Mouse (Mus musculus): ENCODE data around the gene Lef1.

Lef1 gene

GRCm38 (mm10) chr3:131110191-131111150, at the start of gene Lef1:
Lef1 (plus strand) TSS chr3:131110471.
- peak in 1 of 2 experiments; percentile 37 for DNase-seq (ENCODE audit: low read depth in 2 of 2, low spot score in 2 of 2)

DNA sequence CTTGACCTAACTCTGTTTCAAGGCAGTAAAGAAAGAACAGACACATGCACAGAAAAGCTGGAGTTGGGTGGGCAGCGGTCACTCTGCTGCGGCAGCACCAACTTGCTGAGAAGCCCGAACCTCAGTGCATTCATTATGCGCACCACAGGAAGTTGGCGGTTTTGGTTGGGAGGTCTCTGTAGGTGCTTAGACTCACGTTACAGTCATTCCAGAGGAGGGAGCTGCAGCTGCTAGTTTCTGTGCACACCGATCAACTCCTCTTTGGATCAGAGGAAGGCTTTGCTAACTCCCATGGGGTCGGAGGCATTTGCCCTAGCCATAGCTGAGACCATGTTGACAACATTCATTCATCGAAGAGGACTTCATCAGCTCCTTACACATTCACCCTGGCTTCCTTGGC, 45.3 kb upstream of the Lef1 start:
- no peak for DNase-seq (ENCODE audit: low read depth in 2 of 2, low spot score in 2 of 2)

GRCm38 (mm10) chr3:131066171-131066570, 44.1 kb upstream of the Lef1 start:
- DNase-seq (ENCODE audit: low read depth in 2 of 2, low spot score in 2 of 2) = no peak

- DNase-seq (ENCODE audit: low read depth in 2 of 2, low spot score in 2 of 2) = no peak
Measured at GRCm38 (mm10) chr3:131068000-131068399, 42.3 kb upstream of the Lef1 start.

DNA sequence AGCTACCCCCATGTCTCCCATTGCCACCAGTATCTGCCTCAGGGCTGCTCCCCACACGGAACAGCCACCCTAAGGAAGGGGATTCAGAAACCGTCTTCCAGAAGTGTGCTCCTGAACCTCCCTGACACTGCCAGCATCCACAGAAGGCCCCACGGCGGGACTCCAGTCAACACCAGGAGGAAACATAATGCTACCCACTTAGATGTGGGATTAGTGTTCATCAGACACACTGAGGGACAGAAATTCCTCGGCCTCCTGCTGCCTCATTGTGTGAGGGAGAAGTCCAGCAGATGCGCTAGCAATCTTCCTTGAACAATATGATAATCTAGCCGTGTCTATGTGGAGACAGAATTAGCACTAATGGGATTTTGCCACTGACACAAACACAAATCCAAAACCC, 40.1 kb upstream of the Lef1 start:
- no peak for DNase-seq (ENCODE audit: low read depth in 2 of 2, low spot score in 2 of 2)

- no peak for DNase-seq (ENCODE audit: low read depth in 2 of 2, low spot score in 2 of 2)
Measured at GRCm38 (mm10) chr3:131072661-131073060, 37.6 kb upstream of the Lef1 start.

GRCm38 (mm10) chr3:131073946-131074345, 36.3 kb upstream of the Lef1 start:
- no peak for DNase-seq (ENCODE audit: low read depth in 2 of 2, low spot score in 2 of 2)

DNA sequence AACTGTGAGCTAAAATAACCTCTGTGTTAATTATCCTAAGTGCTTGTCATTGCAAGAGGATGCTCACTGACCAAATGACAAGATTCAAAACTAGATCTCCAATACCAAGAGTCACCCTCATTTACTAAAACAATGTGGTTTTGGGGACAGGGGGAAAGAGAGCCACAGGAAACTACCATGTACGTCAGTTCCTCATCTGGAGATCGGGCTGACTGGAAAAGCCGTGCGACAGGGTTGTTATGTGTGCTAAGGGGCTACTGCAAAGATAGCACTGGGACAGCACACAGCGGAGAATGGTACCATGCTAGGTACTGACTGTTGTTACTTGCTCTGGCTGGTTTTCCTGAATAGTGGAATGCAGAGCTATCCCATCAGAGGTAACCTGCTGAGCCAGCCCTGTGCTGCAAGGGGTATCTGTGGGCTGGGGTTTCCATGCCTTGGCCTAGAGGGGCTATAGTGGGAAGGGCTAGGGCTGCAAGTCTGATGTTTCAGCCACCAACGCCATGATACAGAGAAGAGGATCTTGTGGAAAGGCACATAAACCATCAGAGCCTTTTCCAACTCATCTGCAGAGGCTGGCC, 32.1 kb upstream of the Lef1 start:
- DNase-seq (ENCODE audit: low read depth in 2 of 2, low spot score in 2 of 2) = no peak

GRCm38 (mm10) chr3:131078719-131079118, 31.6 kb upstream of the Lef1 start:
- no peak for DNase-seq (ENCODE audit: low read depth in 2 of 2, low spot score in 2 of 2)

GRCm38 (mm10) chr3:131083722-131084121, 26.5 kb upstream of the Lef1 start:
- no peak for DNase-seq (ENCODE audit: low read depth in 2 of 2, low spot score in 2 of 2)

DNA sequence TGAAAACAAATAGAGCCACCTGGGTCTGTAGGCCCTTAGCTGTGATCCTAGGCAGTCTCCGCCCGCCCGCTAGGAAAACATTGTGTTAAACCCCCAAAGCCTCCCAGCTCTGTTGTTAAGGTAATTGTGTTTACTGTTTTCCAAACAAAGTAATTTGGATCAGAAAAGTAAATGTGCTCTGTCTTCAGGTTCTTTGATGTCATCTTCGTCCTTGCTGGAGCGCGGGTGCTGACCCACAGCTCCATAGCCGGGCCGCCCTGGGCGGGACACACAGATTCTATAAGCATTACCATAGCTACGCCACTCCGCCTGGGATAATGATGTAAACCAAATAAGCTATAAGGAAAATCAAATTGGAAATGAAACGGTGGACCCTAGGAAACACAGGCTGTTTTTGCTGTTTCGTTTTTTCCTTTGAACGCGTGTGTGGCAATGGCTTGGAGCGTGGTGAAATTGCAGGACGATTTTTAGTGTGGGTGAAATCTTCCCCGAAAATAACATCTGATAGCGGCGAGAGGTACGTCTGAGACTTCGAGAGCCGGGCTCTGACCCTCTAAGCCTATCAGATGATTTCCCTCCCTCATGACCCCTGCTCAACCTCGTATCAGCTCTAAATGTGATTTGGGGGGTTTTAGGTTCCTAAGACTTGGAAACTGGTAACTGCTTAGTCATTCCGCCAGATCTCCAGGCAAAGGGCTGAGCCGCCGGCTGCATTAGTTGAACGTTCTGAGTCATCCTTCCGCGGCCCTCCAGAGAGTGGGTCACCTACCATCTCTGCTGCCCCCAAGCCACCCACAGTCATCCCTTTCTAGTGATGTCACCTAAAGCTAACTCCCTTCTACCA, 25.3 kb upstream of the Lef1 start:
- no peak for DNase-seq (ENCODE audit: low read depth in 2 of 2, low spot score in 2 of 2)

GRCm38 (mm10) chr3:131085978-131086377, 24.3 kb upstream of the Lef1 start:
- DNase-seq (ENCODE audit: low read depth in 2 of 2, low spot score in 2 of 2) = no peak

DNA sequence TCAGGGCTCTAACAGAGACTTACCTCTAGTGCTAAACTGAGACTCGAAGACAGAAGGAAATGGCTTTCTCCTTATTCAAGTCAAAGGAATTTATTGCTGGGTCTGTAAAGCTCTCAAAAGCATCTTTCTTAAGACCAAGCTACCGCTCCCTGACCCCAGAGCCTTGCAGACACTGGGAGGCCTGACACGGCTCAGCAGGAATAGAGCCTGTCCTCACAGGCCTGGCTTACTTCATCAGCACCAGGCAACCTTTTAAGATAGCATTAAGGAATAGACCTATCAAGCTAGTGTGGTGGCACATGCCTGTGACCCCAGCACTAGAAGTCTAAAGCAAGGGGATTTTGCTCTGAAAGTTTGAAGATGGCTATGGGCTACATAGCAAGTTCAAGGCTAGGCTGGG, 20.6 kb upstream of the Lef1 start:
- no peak for DNase-seq (ENCODE audit: low read depth in 2 of 2, low spot score in 2 of 2)

DNA sequence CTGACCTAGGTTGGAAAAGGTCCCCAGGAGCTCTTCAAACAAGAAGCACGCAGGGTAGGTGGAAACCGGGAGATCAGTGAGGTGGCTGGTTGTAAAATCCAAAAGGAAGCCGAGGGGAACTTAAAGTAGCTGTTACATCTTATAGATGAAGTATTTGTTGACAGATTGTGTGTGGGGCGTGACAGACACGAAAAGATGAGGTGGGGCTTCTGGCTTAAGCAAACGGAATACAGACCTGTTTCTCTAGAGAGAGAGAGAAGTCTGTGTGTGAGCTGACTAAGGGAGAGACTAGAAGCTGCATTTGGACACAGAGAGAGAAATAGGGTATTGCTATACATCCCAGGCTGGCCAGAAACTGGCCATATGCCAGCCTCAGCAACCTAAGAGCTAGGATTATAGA, 18.2 kb upstream of the Lef1 start:
- DNase-seq (ENCODE audit: low read depth in 2 of 2, low spot score in 2 of 2) = no peak

- DNase-seq (ENCODE audit: low read depth in 2 of 2, low spot score in 2 of 2) = no peak
Measured at GRCm38 (mm10) chr3:131093736-131094135, 16.5 kb upstream of the Lef1 start.

DNA sequence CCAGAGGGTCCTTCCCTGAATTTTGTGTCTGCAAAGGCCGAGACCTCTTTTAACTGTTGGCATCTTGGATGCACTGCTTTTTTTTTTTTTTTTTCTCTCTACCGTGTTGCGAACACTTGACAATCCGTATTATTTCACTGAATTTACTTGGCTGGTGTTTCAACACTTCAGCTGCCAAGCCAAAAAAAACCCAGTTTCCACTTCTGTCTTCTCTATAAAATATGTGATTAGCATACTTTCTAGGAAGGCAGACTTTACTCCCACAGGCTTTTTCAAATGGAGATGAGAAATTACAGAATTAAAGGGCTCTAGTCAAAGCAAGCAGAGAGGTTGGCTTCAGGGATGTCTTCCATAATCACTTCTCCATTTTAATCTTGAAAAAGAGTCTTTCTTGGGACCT, 14.2 kb upstream of the Lef1 start:
- DNase-seq (ENCODE audit: low read depth in 2 of 2, low spot score in 2 of 2) = no peak

DNA sequence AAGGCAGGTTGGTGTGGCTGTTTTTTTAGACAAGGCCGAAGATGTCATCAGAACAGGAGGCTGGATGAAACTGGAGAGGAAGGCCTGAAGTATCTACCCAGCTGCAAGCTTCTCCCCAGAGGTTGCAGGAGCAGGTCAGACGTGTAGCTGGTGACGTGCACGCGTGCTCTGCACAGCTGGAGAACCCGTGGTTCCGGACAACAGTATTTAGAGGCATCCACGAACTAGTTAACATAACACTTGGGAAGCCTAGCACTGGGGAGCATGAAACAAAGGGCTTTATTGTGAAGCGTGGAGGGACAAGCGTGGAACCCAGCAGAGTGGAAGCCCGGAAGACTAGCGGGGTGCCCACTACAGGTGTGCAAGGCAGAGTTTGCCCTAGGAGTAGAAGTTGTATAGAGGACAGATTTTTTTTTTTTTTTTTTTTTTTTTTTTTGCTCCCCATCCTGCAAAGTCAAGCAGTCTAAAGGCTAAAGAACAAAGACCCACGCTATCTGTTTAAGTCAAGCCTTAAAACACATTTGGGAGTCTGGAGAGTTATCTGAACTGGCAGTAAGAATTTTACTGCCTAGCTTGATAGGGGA, 8.0 kb upstream of the Lef1 start:
- DNase-seq (ENCODE audit: low read depth in 2 of 2, low spot score in 2 of 2) = no peak

- DNase-seq (ENCODE audit: low read depth in 2 of 2, low spot score in 2 of 2) = no peak
Measured at GRCm38 (mm10) chr3:131105362-131105761, 4.9 kb upstream of the Lef1 start.

GRCm38 (mm10) chr3:131105940-131106401, 4.3 kb upstream of the Lef1 start:
- peak; percentile 49 to 59 for DNase-seq (ENCODE audit: low read depth in 2 of 2, low spot score in 2 of 2)

DNA sequence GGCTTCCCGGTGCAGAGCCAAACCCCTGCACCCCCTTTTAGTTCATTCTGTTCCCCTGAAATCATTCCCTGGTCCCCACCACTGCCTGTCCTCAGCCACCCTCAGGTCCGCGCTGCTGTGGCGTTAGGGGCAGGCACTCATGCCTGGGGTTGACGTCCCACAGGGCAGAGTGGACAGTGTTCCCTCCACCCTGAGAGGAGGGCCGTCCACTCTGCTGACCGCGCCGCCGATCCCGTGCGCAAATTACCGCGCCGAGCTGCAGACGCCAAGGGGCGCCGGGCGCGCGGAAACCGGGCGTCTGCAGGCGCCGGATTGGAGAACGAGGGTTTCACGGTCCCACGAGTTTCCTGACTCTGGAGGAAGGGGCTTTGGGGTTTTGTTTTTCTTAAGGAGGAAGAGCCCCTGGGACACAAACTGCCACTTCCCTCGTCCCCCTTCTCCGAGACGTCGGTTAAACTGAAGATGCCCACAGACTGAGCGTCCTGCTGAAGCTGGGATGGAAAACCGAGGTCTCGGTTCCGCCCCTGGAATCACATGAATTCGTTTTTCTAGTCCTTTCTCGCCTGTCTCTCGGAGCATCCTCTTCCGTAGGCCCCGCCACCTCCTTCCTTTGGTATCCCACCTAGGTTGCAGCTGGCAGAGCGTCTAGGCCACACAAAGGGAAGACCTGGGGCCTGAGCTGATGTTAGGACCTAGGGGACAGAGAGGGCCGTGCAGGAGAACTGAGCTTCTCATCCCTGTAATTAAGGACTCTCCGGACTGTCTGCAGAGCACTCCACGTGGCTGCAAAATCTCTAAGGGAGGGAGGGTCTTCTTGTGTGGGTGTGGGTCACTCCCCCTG, 3.6 kb upstream of the Lef1 start:
- no peak for DNase-seq (ENCODE audit: low read depth in 2 of 2, low spot score in 2 of 2)
